Mouse (Mus musculus): ENCODE measurements at regions not wholly inside any gene's neighbourhood (a gene's known extent, or its start where the extent isn't known, plus 50 kb on each side); places are given as distances from the start of the nearest gene placed in this dataset.

DNA sequence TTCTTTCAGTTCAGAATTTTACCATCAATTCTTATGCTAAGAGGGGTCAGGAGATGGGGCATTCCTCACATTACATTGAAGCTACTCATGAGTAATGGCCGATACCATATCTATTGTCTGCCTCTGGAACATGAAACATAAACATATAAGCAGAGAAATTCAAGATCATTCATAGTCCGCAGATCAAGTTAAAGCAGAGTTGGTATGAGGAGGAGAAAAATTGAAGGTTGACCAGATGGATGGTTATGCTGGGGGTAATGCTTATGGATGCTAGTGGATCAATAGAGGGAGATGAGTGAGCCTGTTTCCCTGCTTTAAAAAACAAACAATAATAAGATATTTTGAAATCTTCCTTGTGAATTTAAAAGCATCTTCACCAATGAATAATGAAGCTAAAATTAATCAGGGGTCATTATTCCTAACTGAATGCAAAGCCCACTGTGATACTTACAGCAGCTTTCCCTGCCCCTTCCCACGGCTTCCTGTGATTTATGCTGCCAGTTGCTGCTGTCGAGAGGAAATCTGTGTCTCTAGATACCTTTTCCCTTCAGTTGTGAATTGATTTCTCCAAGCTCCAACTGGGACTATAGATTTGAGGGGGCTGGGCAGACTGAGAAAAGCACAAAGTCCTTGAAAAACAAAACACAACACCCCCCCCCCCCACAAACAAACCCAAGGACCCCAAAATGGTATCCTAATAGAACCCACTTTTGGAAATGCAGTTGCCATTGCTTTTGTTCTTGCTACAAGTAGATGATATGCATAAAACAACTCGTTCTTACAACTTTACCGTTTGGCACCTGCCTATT lies 203.1 kb upstream of the Ubash3b start:
- H3K27me3 ChIP-seq (replicated peaks) = no peaks in the 10 kb centered on the region
- H3K36me3 ChIP-seq = no peaks in the 10 kb centered on the region
- no peaks in the 10 kb centered on the region for H3K9me3 ChIP-seq (replicated peaks)
- WGBS (ENCODE audit: insufficient replicate concordance) = 53% methylated on average over 6 of the region's 6 CpGs
- no peak overlapping the region for H3K9ac ChIP-seq
- no peak for ATAC-seq
- no peak overlapping the region for H3K4me3 ChIP-seq
- H3K4me2 ChIP-seq = no peak overlapping the region
- H3K4me1 ChIP-seq = no peaks in the 10 kb centered on the region
- no peak overlapping the region for H3K27ac ChIP-seq

DNA sequence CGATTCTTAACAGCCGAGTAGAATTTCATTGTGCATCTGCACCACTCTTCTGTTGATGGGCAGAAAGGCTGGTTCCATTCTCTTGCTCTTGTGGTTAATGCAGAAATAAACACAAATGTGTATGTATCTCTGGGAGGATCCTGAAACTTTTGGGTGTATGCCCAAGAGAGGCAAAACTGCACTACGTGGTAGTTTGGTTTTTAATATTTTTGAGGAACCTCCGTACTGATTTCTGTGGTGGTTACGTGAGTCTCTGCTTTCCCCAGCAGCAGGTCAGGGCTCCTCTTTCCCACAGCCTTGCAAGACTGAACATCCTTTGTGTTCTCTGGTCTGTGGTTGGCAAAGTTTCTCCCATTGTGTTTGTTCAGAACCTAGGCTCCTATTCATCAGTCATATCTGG lies 198.9 kb upstream of the Ubash3b start:
- no peak overlapping the region for H3K27ac ChIP-seq
- no peaks in the 10 kb centered on the region for H3K9me3 ChIP-seq (replicated peaks)
- no peaks in the 10 kb centered on the region for H3K36me3 ChIP-seq
- H3K9ac ChIP-seq = no peak overlapping the region
- 71% methylated on average over 5 of the region's 5 CpGs for WGBS (ENCODE audit: insufficient replicate concordance)
- no peak overlapping the region for H3K4me2 ChIP-seq
- no peaks in the 10 kb centered on the region for H3K27me3 ChIP-seq (replicated peaks)
- no peak overlapping the region for H3K4me3 ChIP-seq
- H3K4me1 ChIP-seq = no peaks in the 10 kb centered on the region
- no peak for ATAC-seq

DNA sequence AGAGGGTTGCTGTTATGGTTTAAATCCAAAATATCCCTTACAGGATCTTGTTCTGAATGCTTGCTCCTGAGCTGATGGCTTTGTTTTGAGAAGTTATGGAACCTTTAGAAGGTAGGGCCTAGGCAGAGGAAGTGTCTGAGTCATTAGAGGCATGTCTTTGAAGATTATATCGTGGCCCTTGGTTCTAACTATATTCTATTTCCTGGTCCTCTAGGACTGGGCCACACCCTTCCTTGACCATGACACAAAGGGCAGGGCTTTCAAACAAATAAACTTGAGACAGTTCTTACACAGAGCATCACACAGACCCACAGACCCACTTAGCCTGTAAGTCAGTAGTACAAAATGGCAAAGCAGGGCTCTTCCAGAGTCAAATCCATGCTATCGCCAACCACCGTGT lies 197.8 kb upstream of the Ubash3b start:
- Histone ChIP-seq H3K36me3 (no peaks in the 10 kb centered on the region), H3K27ac (no peak overlapping the region), H3K4me3 (no peak overlapping the region), H3K9ac (no peak overlapping the region), H3K4me2 (no peak overlapping the region), H3K9me3 (replicated peaks) (no peaks in the 10 kb centered on the region), H3K27me3 (replicated peaks) (no peaks in the 10 kb centered on the region), H3K4me1 (no peaks in the 10 kb centered on the region)
- WGBS (ENCODE audit: insufficient replicate concordance) = 78% methylated on average over 3 of the region's 3 CpGs
- no peak for ATAC-seq

DNA sequence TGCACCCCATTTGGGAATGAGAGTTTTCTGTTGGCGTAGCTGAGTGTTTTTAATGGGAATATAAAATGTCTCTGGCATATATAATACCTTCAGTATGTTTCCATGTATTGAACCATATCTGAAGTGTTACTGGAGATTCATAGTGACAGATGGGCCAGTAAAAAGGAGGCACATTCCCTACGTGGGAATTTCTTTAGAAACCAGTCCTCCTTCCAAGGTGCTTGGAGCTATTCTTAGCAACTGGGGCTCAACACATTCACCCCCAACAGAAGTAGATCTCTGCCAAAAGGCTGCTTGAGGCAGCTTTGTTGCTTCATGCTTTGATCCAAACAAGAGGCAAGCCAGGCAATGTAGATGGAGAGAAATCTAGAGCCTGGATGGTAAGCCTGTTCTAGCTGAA lies 183.8 kb upstream of the Ubash3b start:
- no peak overlapping the region for H3K4me2 ChIP-seq
- no peak overlapping the region for H3K9ac ChIP-seq
- 53% methylated on average over 2 of the region's 2 CpGs for WGBS (ENCODE audit: insufficient replicate concordance)
- no peaks in the 10 kb centered on the region for H3K36me3 ChIP-seq
- H3K27ac ChIP-seq = no peak overlapping the region
- ATAC-seq = no peak
- no peak overlapping the region for H3K4me3 ChIP-seq
- H3K4me1 ChIP-seq = no peaks in the 10 kb centered on the region
- no peaks in the 10 kb centered on the region for H3K27me3 ChIP-seq (replicated peaks)
- no peaks in the 10 kb centered on the region for H3K9me3 ChIP-seq (replicated peaks)

DNA sequence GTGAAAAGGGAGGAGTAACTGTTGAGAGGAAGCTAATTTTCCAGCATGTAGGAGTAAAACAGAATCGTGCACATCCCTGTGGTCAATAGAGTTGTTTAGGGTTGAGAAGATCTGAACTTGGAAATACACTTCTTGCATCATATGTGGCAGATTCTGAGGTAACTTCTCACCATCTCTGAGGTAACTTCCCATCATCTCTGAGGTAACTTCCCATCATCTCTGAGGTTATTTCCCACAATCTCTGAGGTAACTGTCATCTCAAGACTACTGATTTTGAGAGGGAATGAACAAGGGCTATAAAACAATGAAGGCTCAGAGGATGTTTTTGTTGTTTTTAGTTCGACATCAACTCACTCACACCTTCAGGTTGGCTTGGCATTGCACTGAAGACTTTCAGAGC lies 175.9 kb upstream of the Ubash3b start:
- Histone ChIP-seq H3K27me3 (replicated peaks) (no peaks in the 10 kb centered on the region), H3K27ac (no peak overlapping the region), H3K9me3 (replicated peaks) (no peaks in the 10 kb centered on the region), H3K36me3 (no peaks in the 10 kb centered on the region), H3K9ac (no peak overlapping the region), H3K4me2 (no peak overlapping the region), H3K4me3 (no peak overlapping the region), H3K4me1 (no peaks in the 10 kb centered on the region)
- WGBS (ENCODE audit: insufficient replicate concordance) = 54% methylated on average over 2 of the region's 2 CpGs
- no peak for ATAC-seq

DNA sequence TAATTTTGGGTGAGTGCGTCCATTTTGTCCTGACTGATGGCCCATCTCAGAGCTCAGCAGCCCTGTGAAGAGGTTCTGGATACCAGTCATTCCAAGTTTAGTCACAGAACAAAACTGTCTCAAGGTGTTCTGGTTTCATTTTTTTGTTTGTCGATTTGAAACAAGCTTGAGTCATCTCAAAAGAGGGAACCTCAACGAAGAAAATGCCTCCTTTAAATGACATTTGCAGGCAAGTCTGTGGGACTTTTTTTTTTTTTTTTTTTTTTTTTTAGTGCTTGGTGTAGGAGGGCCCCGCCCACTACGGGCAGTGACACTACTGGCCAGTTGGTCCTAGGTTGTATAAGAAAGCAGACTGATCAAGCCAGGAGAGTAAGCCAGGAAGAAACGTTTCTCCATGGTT lies 175.3 kb upstream of the Ubash3b start:
- Histone ChIP-seq H3K27me3 (replicated peaks) (no peaks in the 10 kb centered on the region), H3K9me3 (replicated peaks) (no peaks in the 10 kb centered on the region), H3K27ac (no peak overlapping the region), H3K4me3 (no peak overlapping the region), H3K9ac (no peak overlapping the region), H3K36me3 (no peaks in the 10 kb centered on the region), H3K4me1 (no peaks in the 10 kb centered on the region), H3K4me2 (no peak overlapping the region)
- 49% methylated on average over 6 of the region's 6 CpGs for WGBS (ENCODE audit: insufficient replicate concordance)
- ATAC-seq = no peak

DNA sequence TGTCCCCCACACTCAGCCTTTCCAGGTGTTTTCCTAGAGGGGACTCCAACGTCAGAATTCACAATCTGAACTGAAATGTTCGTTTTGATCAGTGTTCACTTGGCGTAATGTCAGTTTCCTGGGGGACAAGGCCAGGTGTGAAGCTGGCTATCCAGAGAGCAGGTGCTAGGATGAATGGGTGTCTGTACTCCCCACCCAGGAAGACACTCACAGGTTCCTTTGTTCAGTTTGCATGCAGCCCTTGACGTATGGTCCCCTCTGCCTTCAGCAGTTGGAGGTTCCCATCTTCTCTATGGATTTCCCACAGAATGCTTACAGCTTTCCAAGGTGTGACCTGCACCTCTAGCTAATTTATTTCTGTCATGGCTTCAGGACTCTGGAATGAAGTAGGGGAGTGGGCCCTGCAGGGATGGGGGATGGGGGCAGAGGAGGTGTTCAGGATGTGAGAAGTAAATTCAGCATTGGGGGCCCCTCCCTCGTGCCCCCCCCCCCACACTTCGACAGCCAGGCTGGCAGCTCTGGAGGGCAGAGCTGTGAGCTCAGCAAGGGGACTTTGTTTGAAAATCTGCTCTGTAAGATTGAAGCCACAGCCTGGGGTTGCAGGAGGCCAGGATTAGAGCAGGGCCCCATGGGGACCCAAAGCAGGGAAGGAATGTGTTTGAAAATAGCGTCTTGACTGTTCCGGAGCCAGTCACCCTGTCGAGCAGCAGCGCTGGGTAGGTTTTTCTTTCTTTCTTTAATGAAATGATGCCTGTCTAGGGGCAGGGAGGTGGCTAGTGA lies 173.2 kb upstream of the Ubash3b start:
- no peak for ATAC-seq
- 29% methylated on average over 10 of the region's 10 CpGs for WGBS (ENCODE audit: insufficient replicate concordance)
- no peaks in the 10 kb centered on the region for H3K36me3 ChIP-seq
- no peaks in the 10 kb centered on the region for H3K27me3 ChIP-seq (replicated peaks)
- no peaks in the 10 kb centered on the region for H3K4me1 ChIP-seq
- H3K9me3 ChIP-seq (replicated peaks) = no peaks in the 10 kb centered on the region
- no peak overlapping the region for H3K27ac ChIP-seq
- no peak overlapping the region for H3K4me3 ChIP-seq
- H3K4me2 ChIP-seq = no peak overlapping the region
- H3K9ac ChIP-seq = no peak overlapping the region

DNA sequence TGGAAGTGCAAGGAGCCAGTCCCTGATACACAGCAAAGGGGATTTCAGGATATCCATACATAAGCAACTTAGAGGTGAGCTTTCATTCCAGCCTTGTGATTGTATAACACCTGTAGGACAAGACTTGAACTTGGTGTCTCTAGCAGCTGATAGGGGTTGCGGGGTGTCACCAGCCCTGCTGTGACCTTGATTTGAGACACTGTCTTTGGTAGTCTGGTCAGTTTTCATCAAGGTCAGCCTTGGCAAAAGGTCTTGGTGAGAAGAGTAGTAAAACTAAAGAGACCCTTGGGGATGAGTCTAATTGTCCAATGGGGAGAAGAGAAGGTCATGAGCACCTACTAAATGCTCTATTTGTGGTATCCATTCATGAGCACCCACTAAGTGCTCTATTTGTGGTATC lies 172.0 kb upstream of the Ubash3b start:
- H3K4me1 ChIP-seq = no peaks in the 10 kb centered on the region
- H3K4me3 ChIP-seq = no peak overlapping the region
- WGBS (ENCODE audit: insufficient replicate concordance) = 83% methylated on average over 1 of the region's 1 CpGs
- no peak for ATAC-seq
- no peak overlapping the region for H3K9ac ChIP-seq
- no peak overlapping the region for H3K4me2 ChIP-seq
- H3K27ac ChIP-seq = no peak overlapping the region
- H3K27me3 ChIP-seq (replicated peaks) = no peaks in the 10 kb centered on the region
- H3K36me3 ChIP-seq = no peaks in the 10 kb centered on the region
- H3K9me3 ChIP-seq (replicated peaks) = no peaks in the 10 kb centered on the region

DNA sequence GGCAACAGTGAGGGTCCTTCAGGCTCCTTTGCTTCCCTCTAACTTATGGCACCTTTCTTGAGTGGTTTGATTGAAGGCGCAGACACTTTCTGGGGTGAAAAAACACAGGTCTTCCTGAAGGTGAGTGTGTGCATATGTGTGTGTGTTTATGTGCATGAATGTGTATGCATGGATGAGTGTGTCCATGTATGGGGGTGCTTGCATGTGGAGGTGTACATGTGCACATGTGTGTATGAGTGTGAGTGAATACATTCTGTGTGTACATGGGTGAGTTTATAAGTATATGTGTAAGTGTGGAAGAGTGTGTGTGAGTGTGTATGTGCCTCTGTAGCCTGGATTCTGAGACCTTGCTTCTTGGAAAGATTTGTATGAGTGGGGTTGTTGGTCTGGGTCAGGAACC lies 167.5 kb upstream of the Ubash3b start:
- no peak for ATAC-seq
- no peaks in the 10 kb centered on the region for H3K9me3 ChIP-seq (replicated peaks)
- 79% methylated on average over 1 of the region's 1 CpGs for WGBS (ENCODE audit: insufficient replicate concordance)
- no peaks in the 10 kb centered on the region for H3K4me1 ChIP-seq
- no peak overlapping the region for H3K9ac ChIP-seq
- no peaks in the 10 kb centered on the region for H3K27me3 ChIP-seq (replicated peaks)
- no peaks in the 10 kb centered on the region for H3K36me3 ChIP-seq
- no peak overlapping the region for H3K4me3 ChIP-seq
- no peak overlapping the region for H3K4me2 ChIP-seq
- no peak overlapping the region for H3K27ac ChIP-seq

DNA sequence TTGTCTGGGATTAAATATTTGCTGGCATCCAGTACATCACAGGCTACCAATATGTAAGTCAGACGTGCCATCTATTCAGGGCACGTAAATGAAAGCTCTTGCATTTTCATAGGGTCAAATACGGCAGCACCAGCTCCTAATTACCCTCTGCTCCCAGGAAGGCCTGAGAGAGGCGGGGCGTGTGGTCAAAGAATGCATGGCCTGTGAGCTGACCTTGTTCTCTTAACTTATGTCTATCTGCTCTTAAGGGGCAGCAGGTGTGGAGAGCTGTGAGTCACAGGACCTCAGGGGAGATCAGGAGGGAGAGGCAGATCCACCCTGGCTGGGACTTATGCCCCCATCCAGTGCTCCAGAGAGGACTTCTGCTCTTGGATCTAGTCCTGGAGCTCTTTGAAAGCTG lies 167.0 kb upstream of the Ubash3b start:
- Histone ChIP-seq H3K9me3 (replicated peaks) (no peaks in the 10 kb centered on the region), H3K27ac (no peak overlapping the region), H3K4me2 (no peak overlapping the region), H3K9ac (no peak overlapping the region), H3K36me3 (no peaks in the 10 kb centered on the region), H3K4me3 (no peak overlapping the region), H3K27me3 (replicated peaks) (no peaks in the 10 kb centered on the region), H3K4me1 (no peaks in the 10 kb centered on the region)
- 57% methylated on average over 5 of the region's 5 CpGs for WGBS (ENCODE audit: insufficient replicate concordance)
- no peak for ATAC-seq

DNA sequence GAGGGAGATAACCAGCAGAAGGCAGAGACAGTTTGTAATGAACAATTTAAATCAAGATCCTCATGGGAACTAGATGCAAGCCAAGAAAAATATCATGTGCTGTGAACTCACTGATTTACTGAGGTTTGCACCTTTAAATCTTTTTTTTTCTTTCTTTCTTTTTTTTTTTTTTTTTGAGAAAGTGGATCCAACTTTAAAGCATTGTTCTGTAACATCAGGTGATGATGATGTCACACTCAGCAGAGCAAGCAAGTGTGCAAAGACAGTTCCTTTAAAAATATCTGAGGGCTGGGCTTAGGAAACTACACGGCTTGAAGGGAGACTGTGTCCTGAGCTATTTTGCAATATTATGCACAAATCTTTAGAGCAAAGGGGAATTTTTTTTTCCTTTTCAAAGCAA lies 166.6 kb upstream of the Ubash3b start:
- no peak overlapping the region for H3K27ac ChIP-seq

DNA sequence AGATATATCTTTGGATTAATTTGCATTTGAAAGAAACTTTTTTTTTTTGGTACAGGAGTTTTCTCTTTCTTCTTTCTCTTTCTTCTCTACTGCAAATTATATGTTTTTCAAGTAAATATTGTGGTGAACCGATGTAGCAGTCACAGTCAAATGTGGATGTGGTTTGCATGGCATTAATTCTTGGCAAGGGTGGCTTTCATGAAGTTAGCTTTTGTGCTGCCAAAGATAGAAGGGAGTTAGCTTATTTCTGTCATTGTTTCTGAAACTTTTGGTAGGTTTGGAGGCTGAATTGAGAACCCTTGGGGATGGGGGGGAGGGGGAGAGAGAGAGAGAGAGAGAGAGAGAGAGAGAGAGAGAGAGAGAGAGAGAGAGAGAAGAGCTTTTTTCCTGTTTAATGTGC lies 166.1 kb upstream of the Ubash3b start:
- no peak for ATAC-seq
- Histone ChIP-seq H3K4me2 (no peak overlapping the region), H3K36me3 (no peaks in the 10 kb centered on the region), H3K27me3 (replicated peaks) (no peaks in the 10 kb centered on the region), H3K9me3 (replicated peaks) (no peaks in the 10 kb centered on the region), H3K4me1 (no peaks in the 10 kb centered on the region), H3K9ac (no peak overlapping the region), H3K4me3 (no peak overlapping the region), H3K27ac (no peak overlapping the region)
- WGBS (ENCODE audit: insufficient replicate concordance) = 75% methylated on average over 1 of the region's 1 CpGs

More for the DNA sequence above, 166.6 kb upstream of the Ubash3b start:
- H3K9ac ChIP-seq = no peak overlapping the region
- H3K4me3 ChIP-seq = no peak overlapping the region
- 20% methylated on average over 1 of the region's 1 CpGs for WGBS (ENCODE audit: insufficient replicate concordance)
- H3K27me3 ChIP-seq (replicated peaks) = no peaks in the 10 kb centered on the region
- H3K9me3 ChIP-seq (replicated peaks) = no peaks in the 10 kb centered on the region
- no peaks in the 10 kb centered on the region for H3K36me3 ChIP-seq
- ATAC-seq = no peak
- H3K4me2 ChIP-seq = no peak overlapping the region
- no peaks in the 10 kb centered on the region for H3K4me1 ChIP-seq

Measured in liver, embryonic 12.5 days (tissue).